Mouse (Mus musculus) urinary bladder, postnatal 25 days (tissue): Measurements from ENCODE around the gene Olfr99.
A peak's percentile ranks its signal among the peaks of the same experiment; 100 is the strongest.
"Not testable (repeated sequence)": the region's sequence is repeated elsewhere in the genome, so short reads cannot be mapped to it uniquely, and the experiment has no call there.

Experiments used
- DNase-seq: peaks from one replicate; pipeline ENCODE4 v3.0.0; 2022; ENCODE audit warnings: low spot score

The Olfr99 gene

DNA sequence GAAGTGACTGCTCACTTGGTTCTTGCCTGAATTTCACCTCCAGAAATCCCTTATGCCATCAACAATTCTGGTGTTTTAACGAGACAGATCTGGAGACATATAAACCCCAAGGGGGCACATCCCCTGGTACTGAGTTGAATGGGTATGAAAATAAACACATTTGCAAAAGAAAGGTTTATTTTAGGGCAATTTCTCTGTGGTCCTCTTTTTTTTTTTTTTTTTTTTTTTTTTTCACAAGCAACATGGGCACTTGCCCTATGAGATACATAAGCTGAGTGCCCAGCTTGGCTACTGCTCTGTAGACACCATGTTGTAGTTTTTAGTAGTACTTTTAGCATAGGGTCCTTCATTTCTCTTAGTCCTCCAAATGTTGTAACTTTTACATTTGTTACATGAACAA is at the start of gene Olfr99:
Gene Olfr99 (minus strand): TSS at position 101 of the 400 bp plus-strand sequence.
- DNase-seq, result no peak

GRCm38 (mm10) chr17:37316954-37317353 is 33.7 kb upstream of the Olfr99 start, which contains the start of gene Olfr102:
Gene Olfr102 (minus strand): TSS chr17:37317054.
- DNase-seq, result no peak

DNA sequence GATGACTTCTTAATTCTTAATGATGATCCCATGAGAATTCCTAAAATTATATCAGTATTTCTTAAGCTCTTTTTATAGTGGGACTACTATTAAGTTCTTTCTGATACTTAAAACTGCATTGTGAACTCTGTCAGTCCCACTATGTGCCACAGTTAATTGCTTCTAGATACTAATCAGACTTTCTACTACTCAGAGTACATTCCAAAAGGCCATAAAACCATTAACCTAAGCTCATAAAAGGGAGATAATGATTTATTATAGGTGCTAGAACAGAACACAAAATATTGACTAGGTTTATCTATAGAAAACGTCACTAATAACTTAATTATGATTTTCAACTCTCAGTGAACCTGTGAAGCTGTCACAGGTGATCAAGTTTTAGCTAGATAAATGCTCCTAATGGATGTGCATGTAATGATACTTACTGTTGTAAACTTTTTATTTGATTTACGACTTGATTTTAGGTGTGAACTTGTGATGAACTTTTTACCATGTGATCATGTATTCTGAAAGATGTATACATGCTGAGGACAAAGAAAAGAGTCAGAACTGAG is 27.0 kb upstream of the Olfr99 start:
- no peak for DNase-seq

DNA sequence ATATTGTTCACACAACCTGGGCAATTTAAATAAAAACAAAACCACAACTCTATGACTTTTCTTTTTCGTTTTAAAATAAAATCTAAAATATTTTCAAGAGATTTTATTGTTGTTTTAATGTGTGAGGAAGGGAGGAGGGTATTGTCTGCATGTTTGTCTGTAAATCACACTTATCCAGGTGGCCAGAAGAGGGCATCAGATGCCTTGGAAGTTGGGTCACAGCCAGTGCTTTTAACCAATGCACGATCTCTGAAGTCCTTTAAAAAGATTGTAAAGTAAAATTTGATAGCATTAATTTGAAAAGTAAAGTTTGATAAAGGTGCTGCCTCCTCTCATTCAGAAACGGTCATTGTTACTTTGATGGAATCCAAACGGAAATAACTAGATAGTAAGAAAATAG is 25.2 kb upstream of the Olfr99 start:
- DNase-seq, result no peak

DNA sequence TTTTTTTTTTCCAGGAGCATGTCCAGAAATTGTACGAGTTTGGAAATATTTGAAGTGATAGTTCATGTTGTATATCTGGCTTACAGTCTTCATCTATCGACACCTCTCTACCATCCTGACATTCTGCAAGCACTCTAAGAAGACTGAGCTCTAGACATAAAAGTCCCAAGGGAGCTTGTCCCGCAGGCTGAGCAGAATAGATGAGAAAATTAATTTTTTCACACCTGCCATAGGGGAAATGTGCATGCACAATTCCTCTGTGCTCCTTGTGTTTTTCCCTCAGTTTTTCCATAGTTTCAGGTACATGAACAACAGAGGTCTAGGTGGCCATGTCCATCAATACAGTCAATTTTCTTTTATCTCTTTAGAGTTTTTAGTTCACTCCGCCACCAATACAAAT is 21.0 kb upstream of the Olfr99 start, which contains the start of gene Olfr101:
Gene Olfr101 (minus strand): TSS at position 101 of the 400 bp plus-strand sequence.
- DNase-seq, result no peak

GRCm38 (mm10) chr17:37280331-37280730 is 2.9 kb downstream of the Olfr99 start:
- no peak for DNase-seq

DNA sequence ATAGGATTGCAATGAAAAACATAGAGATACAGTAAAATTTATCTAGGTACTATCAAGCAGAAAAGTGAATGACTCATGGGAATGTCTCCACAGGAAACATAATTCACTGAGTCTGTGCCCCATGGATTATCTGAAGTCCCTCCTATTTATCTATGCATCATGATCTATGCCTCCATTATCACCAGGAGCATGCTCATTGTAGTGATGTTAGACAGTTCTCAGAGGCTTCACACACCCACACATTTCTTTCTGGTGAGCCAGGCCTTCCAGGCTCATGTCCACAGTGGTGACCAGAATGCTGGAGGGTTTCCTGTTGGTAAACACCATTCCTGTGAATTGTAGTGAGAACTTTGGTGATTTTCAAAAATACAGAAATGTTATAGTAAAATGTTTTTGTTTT is 6.7 kb downstream of the Olfr99 start:
- no peak for DNase-seq

DNA sequence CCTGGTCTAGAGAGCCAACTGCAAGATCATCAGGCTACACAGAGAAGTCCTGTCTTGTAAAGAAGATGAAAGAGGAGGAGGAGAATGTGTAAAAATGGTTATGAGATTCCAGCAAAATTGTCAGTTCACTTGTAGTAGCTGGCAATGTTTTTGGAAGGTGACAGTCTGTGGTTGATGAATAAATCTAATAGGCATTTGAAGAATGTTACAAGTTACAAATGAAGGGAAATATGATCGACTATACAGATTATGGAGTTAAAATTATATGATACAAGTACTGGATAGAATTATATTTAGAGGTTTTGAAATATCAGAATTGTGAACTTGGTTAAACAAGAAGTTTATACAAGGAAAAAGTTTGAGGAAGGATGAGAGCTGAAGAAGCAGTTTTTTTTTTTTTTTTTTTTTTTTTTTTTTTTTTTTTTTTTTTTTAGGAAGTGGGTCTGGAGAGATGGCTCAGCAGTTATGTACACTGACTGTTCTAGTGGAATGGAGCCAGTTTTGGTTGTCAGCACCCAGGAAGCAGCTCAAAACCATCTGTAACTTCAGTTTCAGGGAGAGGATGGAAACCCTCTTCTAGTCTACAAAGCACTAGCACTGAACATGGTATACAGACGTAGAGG is 7.5 kb downstream of the Olfr99 start:
- DNase-seq, result no peak

DNA sequence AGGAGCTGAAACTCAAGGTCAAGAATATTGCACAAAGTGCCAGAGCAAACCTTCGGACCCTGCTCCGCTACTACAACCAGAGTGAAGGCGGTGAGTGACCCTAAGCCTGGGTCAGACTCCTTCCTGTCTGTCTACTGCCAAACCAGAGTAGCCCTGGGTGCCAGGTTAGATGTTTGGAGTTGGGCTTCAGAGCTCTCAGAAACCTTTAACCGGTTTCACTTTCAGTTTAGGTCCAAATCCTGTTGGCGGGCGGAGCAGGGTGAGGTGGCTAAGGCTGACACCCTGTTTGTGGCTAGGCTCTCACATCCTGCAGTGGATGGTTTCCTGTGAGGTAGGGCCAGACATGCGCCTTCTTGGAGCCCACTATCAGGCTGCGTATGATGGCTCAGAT is 12.6 kb downstream of the Olfr99 start:
- peak; percentile 33 for DNase-seq

- DNase-seq, result peak; percentile 89
Measured at GRCm38 (mm10) chr17:37270058-37270701, 13.1 kb downstream of the Olfr99 start, which contains the start of gene H2-M3. Gene H2-M3 (plus strand): TSS chr17:37270220.

DNA sequence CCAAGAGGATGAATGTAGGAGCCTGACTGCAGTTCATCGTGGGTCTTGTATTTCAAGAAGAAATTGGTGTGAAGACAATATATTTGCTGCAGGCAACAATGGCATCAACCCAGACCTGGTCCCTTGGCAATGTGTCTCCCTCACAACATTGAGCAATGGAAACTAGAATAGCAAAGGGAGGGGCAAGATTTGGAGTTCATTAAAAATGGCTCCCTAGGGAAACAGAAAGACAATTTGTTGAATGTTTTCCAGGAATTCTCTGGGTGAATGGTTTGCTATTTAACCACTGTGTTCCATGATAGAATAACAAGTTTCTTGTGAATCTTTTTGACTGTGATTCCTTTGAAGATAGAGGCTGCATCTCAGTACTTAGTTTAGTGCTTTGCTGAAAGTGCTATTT is 19.6 kb downstream of the Olfr99 start, which contains the start of gene Olfr98:
Gene Olfr98 (minus strand): TSS at position 124 of the 400 bp plus-strand sequence.
- DNase-seq, result no peak

GRCm38 (mm10) chr17:37250544-37250943 is 32.7 kb downstream of the Olfr99 start:
- DNase-seq, result no peak

DNA sequence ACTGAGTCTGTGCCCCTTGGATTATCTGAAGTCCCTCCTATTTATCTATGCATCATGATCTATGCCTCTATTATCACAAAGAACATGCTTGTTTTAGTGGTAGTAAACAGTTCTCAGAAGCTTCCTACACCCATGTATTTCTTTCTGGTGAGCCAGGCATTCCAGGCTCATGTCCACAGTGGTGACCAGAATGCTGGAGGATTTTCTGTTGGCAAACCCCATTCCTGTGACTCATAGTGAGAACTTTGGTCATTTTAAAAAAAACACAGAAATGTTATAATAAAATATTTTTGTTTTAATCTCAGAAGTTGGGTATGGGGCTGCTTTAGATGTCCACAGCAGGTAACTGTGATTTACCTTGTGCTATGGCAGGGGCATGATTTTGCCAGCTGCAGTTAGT is 33.8 kb downstream of the Olfr99 start:
- no peak for DNase-seq

- DNase-seq, result peak; percentile 15
Measured at GRCm38 (mm10) chr17:37246715-37247114, 36.5 kb downstream of the Olfr99 start.

GRCm38 (mm10) chr17:37242198-37242597 is 41.1 kb downstream of the Olfr99 start:
- DNase-seq, result no peak

GRCm38 (mm10) chr17:37237230-37237629 is 46.0 kb downstream of the Olfr99 start, which contains the start of gene Olfr97:
Gene Olfr97 (minus strand): TSS chr17:37237330.
- not testable (repeated sequence) for DNase-seq
